Mouse (Mus musculus) lung, embryonic 15.5 days (tissue): ENCODE results near the gene Rbms3. TPM values are rescaled to one million over a fixed set of nuclear protein-coding genes. Genes with fewer than 3 reads are reported as not detected.

Experiments
- ATAC-seq: fragments of 200-750 bp; cut with Nextera tagmentation; 2 replicates; pipeline ENCODE4 v1.8.0; 2017; ENCODE audit warnings: moderate number of reproducible peaks, borderline replicate concordance; ENCODE audit not compliant: low FRiP score, low TSS enrichment; ENCODE audit errors: extremely low read depth
- H3K27ac ChIP-seq: fragments of 300-500 bp; sonication (generic); 2 replicates; pipeline ENCODE4 v1.5.1; 2015; ENCODE audit warnings: moderate library complexity, mild to moderate bottlenecking, inconsistent platforms
- H3K27me3 ChIP-seq: fragments of 300-500 bp; sonication (generic); 2 replicates; pipeline ENCODE4 v1.6.1; 2015; ENCODE audit warnings: inconsistent platforms
- H3K36me3 ChIP-seq: fragments of 300-500 bp; sonication (generic); 2 replicates; pipeline ENCODE4 v1.6.1; 2015; ENCODE audit warnings: inconsistent platforms
- H3K4me1 ChIP-seq: fragments of 300-500 bp; sonication (generic); 2 replicates; pipeline ENCODE4 v1.6.1; 2015; ENCODE audit warnings: inconsistent platforms
- H3K4me2 ChIP-seq: fragments of 300-500 bp; sonication (generic); 2 replicates; pipeline ENCODE4 v1.6.1; 2015; ENCODE audit warnings: inconsistent platforms, mild to moderate bottlenecking, moderate library complexity
- H3K4me3 ChIP-seq: fragments of 300-500 bp; sonication (generic); 2 replicates; pipeline ENCODE4 v1.5.1; 2015; ENCODE audit warnings: mild to moderate bottlenecking, inconsistent platforms
- H3K9ac ChIP-seq: fragments of 300-500 bp; sonication (generic); 2 replicates; pipeline ENCODE4 v1.6.1; 2015; ENCODE audit warnings: inconsistent platforms
- H3K9me3 ChIP-seq: fragments of 300-500 bp; sonication (generic); 2 replicates; pipeline ENCODE4 v1.6.1; 2016; ENCODE audit warnings: inconsistent platforms
- WGBS: fragments of 180-500 bp; shearing (Covaris S2); methylation state at CpG from one replicate; pipeline ENCODE4 v1.1.7; 2015; 5-methylcytosine and 5-hydroxymethylcytosine counted together
- polyA plus RNA-seq: library from polyadenylated mRNA; unstranded; fragments of >200 nt; fragmentation: Nextera tagmentation; extraction: Ambion mirVana; gene quantifications from 2 replicates; pipeline ENCODE4 v1.2.1, GENCODE M21; 2015

Rbms3 gene
- polyA plus RNA-seq, 1 experiment from 2014 or later: 105 TPM

DNA sequence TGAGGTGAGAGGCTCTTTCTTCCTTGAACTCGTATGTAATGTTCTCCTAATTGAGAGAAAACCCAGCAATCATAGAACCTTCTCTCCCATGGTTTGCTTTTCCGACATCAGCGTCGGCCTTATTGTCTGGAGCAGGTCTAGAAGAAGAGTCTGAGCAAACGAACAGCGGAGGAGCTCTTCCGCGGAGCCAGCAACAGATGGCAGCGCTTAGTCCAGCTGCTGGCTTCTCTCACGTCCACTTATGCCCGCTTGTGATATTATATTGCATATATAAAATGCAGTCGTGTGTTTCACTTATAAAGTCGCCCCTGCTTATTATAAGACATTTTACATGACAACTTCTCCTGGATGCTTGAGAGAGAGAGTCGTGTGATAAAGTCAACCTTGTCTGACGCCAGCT, 685.8 kb downstream of the Rbms3 start:
- no peaks in the 10 kb centered on the region for H3K36me3 ChIP-seq
- no peak for ATAC-seq

DNA sequence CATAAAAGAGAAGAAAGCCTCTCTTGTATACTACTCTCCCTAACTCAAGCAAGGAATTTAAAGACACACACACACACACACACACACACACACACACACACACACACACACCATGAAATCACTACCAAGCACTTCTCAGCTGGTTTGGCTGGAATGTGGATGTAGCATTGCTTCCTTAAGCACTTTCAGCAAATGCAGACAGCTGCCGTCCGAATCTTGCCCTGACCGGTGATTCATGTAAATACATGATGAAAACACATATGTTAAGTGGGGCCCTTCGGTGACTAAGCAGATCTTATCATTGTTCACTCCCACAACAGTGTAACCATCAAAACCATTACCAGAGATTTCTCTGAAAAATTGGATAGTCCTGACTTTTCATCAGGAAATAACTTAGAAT, 688.6 kb downstream of the Rbms3 start:
- ATAC-seq: no peak
- Histone ChIP-seq H3K4me2 (no peak overlapping the region), H3K27me3 (no peaks in the 10 kb centered on the region), H3K4me3 (no peak overlapping the region), H3K9ac (no peak overlapping the region), H3K27ac (no peak overlapping the region), H3K4me1 (peaks cover 11% of the 10 kb centered on the region; the same call in 1 of the 2 replicates), H3K9me3 (no peaks in the 10 kb centered on the region), H3K36me3 (no peaks in the 10 kb centered on the region)
- WGBS: 44% methylated on average over 4 of the region's 4 CpGs

More for the DNA sequence above, 685.8 kb downstream of the Rbms3 start:
- no peak overlapping the region for H3K27ac ChIP-seq
- H3K4me2 ChIP-seq: no peak overlapping the region
- H3K9me3 ChIP-seq: no peaks in the 10 kb centered on the region
- 67% methylated on average over 15 of the region's 15 CpGs for WGBS
- no peaks in the 10 kb centered on the region for H3K27me3 ChIP-seq
- H3K9ac ChIP-seq: no peak overlapping the region
- peaks cover 11% of the 10 kb centered on the region for H3K4me1 ChIP-seq
- no peak overlapping the region for H3K4me3 ChIP-seq

DNA sequence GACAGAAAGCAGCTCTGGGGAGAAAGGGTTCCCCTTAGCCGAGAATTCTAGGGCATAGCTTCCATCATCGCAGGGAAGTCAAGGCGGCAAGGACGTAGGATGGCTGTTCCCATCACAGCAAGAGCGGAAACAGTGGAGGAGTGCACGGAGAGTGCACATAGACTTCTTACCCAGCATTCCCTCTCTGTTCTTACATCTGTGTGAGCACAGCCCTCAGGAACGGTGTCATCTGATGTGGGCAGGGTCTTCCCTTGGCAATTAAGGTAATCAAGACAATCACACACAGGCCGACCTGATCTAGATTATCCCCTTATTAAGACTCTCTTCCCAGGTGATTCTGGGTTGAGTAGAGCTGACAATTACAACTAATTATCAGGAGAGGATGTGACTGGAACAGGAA, 689.0 kb downstream of the Rbms3 start:
- WGBS: 79% methylated on average over 8 of the region's 8 CpGs

DNA sequence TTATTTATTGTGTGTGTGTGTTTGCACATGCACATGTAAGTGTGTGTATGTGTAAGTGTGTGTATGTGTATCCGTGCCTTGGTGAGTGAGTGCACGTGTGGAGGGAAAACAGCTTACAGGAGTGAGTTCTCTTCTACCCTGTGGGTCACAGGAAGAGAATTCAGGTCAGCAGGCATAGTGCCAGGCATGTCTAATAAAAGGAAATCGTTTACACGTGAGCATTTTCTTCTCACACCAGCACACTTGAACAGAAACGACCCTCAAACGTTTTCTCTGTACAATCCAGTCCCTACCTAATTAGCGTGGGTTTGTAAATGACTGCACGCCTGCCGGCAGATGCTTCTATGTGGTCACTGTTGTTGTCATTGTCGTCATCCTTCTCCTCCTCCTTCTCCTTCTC, 701.4 kb downstream of the Rbms3 start:
- no peak overlapping the region for H3K9ac ChIP-seq
- H3K27ac ChIP-seq: no peak overlapping the region
- H3K27me3 ChIP-seq: no peaks in the 10 kb centered on the region
- WGBS: 51% methylated on average over 10 of the region's 10 CpGs
- no peak overlapping the region for H3K4me3 ChIP-seq
- H3K9me3 ChIP-seq: no peaks in the 10 kb centered on the region
- H3K4me2 ChIP-seq: no peak overlapping the region
- no peaks in the 10 kb centered on the region for H3K36me3 ChIP-seq
- ATAC-seq: no peak
- no peaks in the 10 kb centered on the region for H3K4me1 ChIP-seq

More for the DNA sequence above, 689.0 kb downstream of the Rbms3 start:
- ATAC-seq: no peak
- Histone ChIP-seq H3K36me3 (no peaks in the 10 kb centered on the region), H3K4me3 (no peak overlapping the region), H3K9ac (no peak overlapping the region), H3K27ac (no peak overlapping the region), H3K9me3 (no peaks in the 10 kb centered on the region), H3K27me3 (no peaks in the 10 kb centered on the region), H3K4me1 (peaks cover 11% of the 10 kb centered on the region; the same call in 1 of the 2 replicates), H3K4me2 (no peak overlapping the region)

DNA sequence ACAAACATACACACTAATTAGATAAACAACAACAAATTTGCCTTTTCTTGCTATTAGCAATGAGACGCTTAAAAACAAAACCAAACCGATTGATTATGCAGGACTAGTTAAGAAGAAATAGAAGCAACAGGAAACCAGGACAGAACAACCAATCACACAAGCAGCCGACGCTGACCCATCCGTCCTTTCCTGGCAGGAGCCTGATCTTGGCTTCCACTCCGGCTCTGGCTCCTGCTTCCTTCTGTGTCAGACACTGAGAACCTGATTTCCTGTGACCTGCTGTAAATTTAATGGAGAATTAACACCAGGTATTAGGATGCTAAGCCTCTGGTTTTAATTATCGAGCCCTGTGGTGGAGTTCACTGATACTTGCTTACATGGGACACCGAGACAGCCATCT, 706.6 kb downstream of the Rbms3 start:
- peaks cover 3% of the 10 kb centered on the region for H3K4me1 ChIP-seq
- no peak overlapping the region for H3K4me2 ChIP-seq
- H3K9me3 ChIP-seq: no peaks in the 10 kb centered on the region
- no peaks in the 10 kb centered on the region for H3K27me3 ChIP-seq
- no peaks in the 10 kb centered on the region for H3K36me3 ChIP-seq
- H3K9ac ChIP-seq: no peak overlapping the region
- 84% methylated on average over 8 of the region's 8 CpGs for WGBS
- H3K4me3 ChIP-seq: no peak overlapping the region
- no peak overlapping the region for H3K27ac ChIP-seq
- ATAC-seq: no peak

DNA sequence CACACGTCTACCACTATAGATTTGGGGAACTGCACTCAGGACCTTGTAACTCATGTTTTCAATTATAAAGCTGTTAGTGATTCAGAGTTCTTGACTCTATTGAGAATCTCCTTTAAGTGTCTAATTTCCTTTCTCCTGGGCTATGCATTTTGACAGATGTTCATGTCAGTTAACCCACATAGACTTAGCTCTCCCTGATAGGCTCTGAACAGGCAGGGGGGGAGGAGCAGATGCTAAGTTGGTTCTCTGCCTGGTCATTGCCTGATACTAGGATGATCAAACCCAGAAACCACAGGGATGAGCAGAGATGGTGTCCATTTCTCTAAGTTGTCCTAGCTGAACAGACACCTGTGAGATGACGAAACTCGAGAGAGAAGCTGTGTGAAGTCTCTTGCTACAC, 707.2 kb downstream of the Rbms3 start:
- Histone ChIP-seq H3K4me3 (no peak overlapping the region), H3K9ac (no peak overlapping the region), H3K9me3 (no peaks in the 10 kb centered on the region), H3K36me3 (no peaks in the 10 kb centered on the region), H3K27ac (no peak overlapping the region), H3K4me2 (no peak overlapping the region), H3K4me1 (peaks cover 3% of the 10 kb centered on the region), H3K27me3 (no peaks in the 10 kb centered on the region)
- ATAC-seq: no peak
- WGBS: 82% methylated on average over 3 of the region's 3 CpGs

DNA sequence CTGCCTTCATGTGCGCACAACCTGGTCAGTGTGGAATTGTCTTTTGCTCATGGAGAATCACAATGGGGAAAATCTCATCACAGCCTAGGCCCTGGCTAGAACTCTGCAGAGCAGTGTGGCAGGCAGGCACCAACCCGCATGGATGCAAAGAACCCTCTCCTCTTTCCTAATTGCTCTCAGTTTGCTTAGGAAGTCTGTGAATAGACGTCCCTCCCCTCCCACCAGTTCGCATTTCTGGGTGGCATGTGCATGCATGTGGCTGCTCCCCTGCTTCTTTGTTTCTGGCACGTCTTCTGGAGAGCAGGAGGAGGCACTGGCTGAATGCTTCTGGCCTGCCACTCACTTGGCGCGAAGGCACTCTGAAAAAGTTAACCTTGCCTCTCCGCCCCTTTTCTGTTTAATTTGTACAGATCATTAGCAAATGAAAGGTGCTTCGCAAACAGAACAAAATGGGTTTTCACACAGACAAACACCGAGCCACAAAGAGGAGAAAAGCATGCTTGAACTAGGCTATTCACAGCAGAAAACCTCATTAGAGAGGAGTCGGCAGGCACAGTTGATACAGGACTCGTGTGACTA, 710.2 kb downstream of the Rbms3 start:
- WGBS: 47% methylated on average over 12 of the region's 12 CpGs
- Histone ChIP-seq H3K27ac (no peak overlapping the region), H3K4me1 (peaks cover 3% of the 10 kb centered on the region), H3K9me3 (no peaks in the 10 kb centered on the region), H3K4me2 (no peak overlapping the region), H3K9ac (no peak overlapping the region), H3K27me3 (no peaks in the 10 kb centered on the region), H3K36me3 (no peaks in the 10 kb centered on the region), H3K4me3 (no peak overlapping the region)
- ATAC-seq: 0 out of 2 replicates have a peak, but pooled peaks have one; percentile 35

DNA sequence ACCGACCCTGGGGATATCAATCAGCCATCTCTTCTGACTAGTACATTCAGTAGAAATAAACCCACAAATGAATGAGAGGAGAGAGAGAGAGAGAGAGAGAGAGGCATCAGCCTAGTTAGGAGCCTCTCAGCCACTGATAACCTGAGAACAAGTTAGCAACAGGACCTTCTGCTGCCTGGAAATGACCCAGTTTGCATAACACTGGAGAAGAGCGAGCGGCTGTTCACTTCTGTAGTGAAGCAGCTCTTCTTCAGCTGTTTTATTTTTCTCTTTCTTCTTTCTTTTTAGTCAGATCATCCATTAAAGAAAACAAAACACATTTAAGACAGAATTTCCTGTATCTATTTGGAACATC, 717.2 kb downstream of the Rbms3 start:
- ATAC-seq: no peak; the same call in 1 of the 2 replicates
- no peak overlapping the region for H3K4me2 ChIP-seq
- H3K9me3 ChIP-seq: no peaks in the 10 kb centered on the region
- peak overlapping the region; percentile 77 for H3K27ac ChIP-seq
- no peaks in the 10 kb centered on the region for H3K36me3 ChIP-seq
- H3K4me1 ChIP-seq: peaks cover 18% of the 10 kb centered on the region
- H3K27me3 ChIP-seq: no peaks in the 10 kb centered on the region
- WGBS: 21% methylated on average over 3 of the region's 3 CpGs
- no peak overlapping the region for H3K4me3 ChIP-seq
- H3K9ac ChIP-seq: no peak overlapping the region

DNA sequence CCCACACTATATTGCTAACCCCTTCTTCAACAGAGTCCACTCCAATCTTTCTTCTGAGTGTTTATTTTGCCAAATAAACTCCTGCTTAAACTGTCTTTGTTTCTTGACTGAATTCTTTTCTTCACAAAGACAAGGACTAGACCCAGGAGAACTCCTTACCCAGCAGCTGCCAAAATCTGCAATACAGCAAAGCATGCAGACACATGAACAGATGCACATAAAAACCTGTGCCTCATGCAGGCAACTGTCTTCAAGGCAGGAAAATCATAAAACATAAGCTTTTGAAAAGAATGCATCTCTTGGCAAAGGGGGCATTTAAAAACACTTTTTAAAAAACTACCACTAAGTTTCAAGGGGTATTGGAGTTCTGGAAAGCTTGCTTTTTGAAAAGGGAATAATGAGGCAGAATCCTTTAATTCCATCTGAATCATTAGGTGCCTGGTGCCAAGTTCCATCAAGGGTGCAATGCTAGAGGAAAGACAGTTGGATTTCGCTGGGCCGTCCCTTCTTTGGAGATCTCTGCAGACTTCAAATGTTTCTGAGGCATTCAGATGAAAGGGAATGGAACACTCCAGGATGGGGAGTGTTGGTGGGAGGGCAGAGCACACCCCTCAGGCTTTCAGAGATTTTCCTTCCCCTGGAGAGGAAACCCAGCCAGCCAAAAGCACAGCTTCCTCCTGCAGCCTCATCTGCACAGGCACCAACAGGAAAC, 717.8 kb downstream of the Rbms3 start:
- Histone ChIP-seq H3K4me2 (no peak overlapping the region), H3K27me3 (no peaks in the 10 kb centered on the region), H3K27ac (peak overlapping the region; percentile 77), H3K9me3 (no peaks in the 10 kb centered on the region), H3K36me3 (no peaks in the 10 kb centered on the region), H3K4me1 (peaks cover 18% of the 10 kb centered on the region), H3K4me3 (no peak overlapping the region), H3K9ac (no peak overlapping the region)
- WGBS: 21% methylated on average over 2 of the region's 2 CpGs
- ATAC-seq: peak; percentile 35; the same call in 1 of the 2 replicates

DNA sequence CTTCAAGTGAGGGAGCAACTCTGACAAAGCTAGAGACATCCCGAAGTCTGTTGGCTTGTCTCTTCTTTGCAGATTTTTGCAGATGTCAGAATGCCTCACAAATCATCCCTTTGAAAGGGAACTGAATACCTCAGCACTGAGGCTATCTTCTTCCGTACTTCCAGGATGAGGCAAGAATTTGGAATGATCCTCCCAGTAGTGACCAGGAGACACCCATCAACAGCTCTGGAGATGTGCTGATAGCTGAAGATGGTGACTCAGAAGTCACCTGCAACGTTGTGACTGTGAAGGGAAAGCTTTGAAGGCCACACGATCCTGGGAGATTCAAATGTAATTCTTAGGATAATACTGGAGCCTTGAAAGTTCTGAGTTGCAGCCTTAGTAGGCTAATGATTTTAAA, 720.2 kb downstream of the Rbms3 start:
- no peak overlapping the region for H3K9ac ChIP-seq
- H3K36me3 ChIP-seq: no peaks in the 10 kb centered on the region
- ATAC-seq: no peak
- no peak overlapping the region for H3K4me2 ChIP-seq
- H3K27me3 ChIP-seq: no peaks in the 10 kb centered on the region
- WGBS: 61% methylated on average over 4 of the region's 4 CpGs
- H3K4me3 ChIP-seq: no peak overlapping the region
- no peaks in the 10 kb centered on the region for H3K9me3 ChIP-seq
- peaks cover 18% of the 10 kb centered on the region for H3K4me1 ChIP-seq
- no peak overlapping the region for H3K27ac ChIP-seq

DNA sequence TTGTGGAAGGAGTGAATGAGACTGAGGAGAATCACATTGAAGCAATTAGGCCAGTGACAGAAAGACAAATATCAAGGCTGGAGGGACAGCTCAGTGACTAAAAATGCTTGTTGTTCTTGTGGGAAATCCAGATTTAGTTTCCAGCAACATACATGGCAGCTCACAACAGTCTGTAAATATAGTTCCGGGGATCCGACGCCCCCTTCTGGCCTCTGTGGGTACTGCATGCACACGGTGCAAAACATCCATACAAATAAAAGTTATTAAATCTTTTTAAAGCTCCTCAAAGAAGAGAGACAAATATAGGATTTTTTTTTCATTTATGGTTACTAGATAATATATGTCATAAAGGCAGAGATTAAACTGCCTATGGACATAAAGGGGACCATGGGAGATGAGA, 722.8 kb downstream of the Rbms3 start:
- Histone ChIP-seq H3K4me1 (peaks cover 11% of the 10 kb centered on the region), H3K27me3 (no peaks in the 10 kb centered on the region), H3K27ac (no peak overlapping the region), H3K4me2 (no peak overlapping the region), H3K9ac (no peak overlapping the region), H3K9me3 (no peaks in the 10 kb centered on the region), H3K36me3 (no peaks in the 10 kb centered on the region), H3K4me3 (no peak overlapping the region)
- no peak for ATAC-seq
- WGBS: 64% methylated on average over 4 of the region's 4 CpGs

DNA sequence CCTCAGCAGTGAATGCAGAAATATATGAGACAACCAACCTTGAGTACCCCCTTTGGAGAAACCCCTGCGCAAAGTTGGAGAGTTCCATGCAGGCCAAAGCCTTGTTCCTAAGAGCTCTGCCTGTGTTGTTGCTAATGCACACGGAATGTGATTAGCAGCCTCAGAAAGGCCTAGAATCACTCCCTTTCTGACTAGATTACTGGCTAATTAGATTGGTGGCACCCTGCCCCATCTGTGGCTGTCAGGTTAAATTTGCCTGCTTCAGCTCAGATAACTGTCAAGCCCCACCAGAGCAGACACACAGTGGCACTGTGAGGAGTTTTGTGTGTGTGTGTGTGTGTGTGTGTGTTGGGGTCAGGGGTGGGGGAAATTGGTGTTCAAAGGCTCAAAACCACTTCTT, 724.1 kb downstream of the Rbms3 start:
- 78% methylated on average over 2 of the region's 2 CpGs for WGBS
- no peak overlapping the region for H3K4me3 ChIP-seq
- peaks cover 8% of the 10 kb centered on the region; the same call in 1 of the 2 replicates for H3K4me1 ChIP-seq
- H3K27me3 ChIP-seq: no peaks in the 10 kb centered on the region
- ATAC-seq: no peak
- H3K9me3 ChIP-seq: no peaks in the 10 kb centered on the region
- no peaks in the 10 kb centered on the region for H3K36me3 ChIP-seq
- no peak overlapping the region for H3K4me2 ChIP-seq
- no peak overlapping the region for H3K9ac ChIP-seq
- no peak overlapping the region for H3K27ac ChIP-seq
